Mouse (Mus musculus): ENCODE results near the gene Gm10097.

Gm10097 gene

GRCm38 (mm10) chr10:5068676-5069265 lies at the start of gene Gm10097:
Gene Gm10097 (plus strand): TSS chr10:5069192.
- DNase-seq (ENCODE audit: low spot score): no peak

GRCm38 (mm10) chr10:5025906-5026305 lies 43.1 kb upstream of the Gm10097 start:
- DNase-seq (ENCODE audit: low spot score): no peak

- DNase-seq (ENCODE audit: low spot score): no peak
Observed at GRCm38 (mm10) chr10:5027208-5027607, 41.8 kb upstream of the Gm10097 start.

- DNase-seq (ENCODE audit: low spot score): no peak
Observed at GRCm38 (mm10) chr10:5028301-5028700, 40.7 kb upstream of the Gm10097 start.

- DNase-seq (ENCODE audit: low spot score): no peak
Observed at GRCm38 (mm10) chr10:5029161-5029560, 39.8 kb upstream of the Gm10097 start.

DNA sequence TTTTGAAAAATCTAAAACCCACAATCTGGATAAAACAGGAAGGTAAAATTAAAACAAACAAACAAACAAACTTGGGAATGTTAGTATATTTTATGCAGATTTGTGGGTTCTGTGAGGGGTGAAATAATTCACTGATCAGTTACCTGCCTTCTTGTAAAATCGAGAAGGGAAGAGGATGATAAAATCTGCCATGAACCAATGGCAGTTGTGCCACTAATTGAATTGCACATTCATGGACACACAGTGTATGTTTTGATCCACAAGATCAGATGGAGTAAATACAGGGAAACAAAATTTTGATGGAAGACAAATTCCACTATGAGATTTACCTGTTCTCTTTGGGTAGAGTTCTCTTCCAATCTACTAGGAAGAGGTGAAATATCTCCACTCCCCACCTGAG lies 39.1 kb upstream of the Gm10097 start:
- DNase-seq (ENCODE audit: low spot score): no peak

- no peak for DNase-seq (ENCODE audit: low spot score)
Observed at GRCm38 (mm10) chr10:5032192-5033048, 36.6 kb upstream of the Gm10097 start.

DNA sequence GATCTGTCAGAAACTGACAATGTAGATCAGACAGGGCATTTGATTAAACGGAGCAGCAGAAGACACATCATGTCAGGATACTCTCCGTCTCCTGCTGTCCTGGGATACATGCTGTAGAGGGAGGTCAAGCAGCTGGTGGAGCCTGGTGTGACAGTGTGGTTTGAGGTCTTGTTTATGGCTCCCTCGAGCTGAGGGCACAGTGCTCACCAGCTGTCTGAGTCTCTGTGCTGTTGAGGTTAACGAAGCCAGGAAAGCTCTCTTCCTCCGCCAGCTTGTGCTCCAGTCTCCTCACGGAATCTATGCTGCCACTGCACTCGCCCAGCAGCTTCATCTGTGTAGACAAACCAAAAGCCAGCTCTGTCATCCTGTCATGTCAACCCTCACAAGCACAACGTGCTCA lies 27.7 kb upstream of the Gm10097 start:
- no peak for DNase-seq (ENCODE audit: low spot score)

DNA sequence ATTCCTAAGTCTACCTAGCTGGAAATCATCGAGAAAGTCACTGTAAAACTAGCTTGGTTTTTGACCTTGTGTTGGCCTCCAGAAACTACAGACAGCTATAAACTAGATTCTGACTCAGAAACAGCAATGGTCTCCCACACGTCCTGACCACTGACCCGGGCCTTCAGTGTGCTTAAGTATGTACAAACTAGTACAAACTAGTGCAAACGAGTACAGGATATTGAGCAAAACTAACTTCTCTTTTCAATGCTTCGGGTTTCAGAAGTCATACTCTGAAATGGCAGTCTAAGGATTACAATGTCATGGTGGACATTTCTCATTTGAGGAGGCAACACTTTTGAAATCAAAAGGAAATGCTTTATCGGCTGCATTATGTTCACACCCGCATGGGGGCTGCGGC lies 24.5 kb upstream of the Gm10097 start:
- no peak for DNase-seq (ENCODE audit: low spot score)

DNA sequence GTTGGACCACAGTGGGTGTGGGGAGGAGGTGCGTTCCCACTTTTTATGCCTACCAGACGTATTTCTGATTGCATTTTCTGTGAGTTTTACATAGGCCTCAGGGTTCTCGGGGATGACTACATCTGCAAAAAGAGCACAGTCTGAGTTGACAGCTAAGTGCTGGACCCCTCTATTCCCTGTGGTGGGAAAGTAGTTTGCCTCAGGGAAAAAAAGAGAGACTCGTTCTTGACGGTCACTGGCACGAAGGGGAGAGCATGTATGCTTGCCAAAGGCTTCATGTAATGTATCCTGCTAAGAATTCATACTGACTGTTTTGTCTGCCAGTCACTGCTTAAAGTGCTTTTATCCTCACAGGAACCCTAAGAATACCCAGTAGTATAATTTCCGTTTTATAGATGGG lies 23.8 kb upstream of the Gm10097 start:
- no peak for DNase-seq (ENCODE audit: low spot score)

- DNase-seq (ENCODE audit: low spot score): no peak
Observed at GRCm38 (mm10) chr10:5045671-5046070, 23.3 kb upstream of the Gm10097 start.

- no peak for DNase-seq (ENCODE audit: low spot score)
Observed at GRCm38 (mm10) chr10:5056243-5056735, 12.7 kb upstream of the Gm10097 start.

GRCm38 (mm10) chr10:5056940-5057339 lies 12.1 kb upstream of the Gm10097 start:
- DNase-seq (ENCODE audit: low spot score): no peak

GRCm38 (mm10) chr10:5057661-5058060 lies 11.3 kb upstream of the Gm10097 start:
- DNase-seq (ENCODE audit: low spot score): no peak

DNA sequence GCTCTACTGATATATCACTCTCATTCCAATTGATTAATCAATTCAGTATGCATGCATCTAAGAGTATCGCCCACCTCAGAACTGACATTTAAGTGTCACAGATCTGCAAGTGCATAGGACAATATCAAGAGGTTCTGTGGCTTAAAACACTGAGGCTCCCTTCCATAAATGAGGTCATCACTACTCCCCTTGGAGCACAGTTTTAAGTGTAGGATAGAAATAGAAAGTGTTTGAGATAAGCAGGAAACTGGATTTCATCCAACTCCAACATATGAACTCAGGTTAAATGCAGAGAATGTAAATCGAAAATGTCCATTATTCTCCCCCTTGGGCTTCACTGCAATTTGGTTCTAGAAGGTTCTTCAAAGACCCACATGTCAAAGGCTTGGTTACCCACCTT lies 10.1 kb upstream of the Gm10097 start:
- no peak for DNase-seq (ENCODE audit: low spot score)

- no peak for DNase-seq (ENCODE audit: low spot score)
Observed at GRCm38 (mm10) chr10:5059983-5060382, 9.0 kb upstream of the Gm10097 start.

DNA sequence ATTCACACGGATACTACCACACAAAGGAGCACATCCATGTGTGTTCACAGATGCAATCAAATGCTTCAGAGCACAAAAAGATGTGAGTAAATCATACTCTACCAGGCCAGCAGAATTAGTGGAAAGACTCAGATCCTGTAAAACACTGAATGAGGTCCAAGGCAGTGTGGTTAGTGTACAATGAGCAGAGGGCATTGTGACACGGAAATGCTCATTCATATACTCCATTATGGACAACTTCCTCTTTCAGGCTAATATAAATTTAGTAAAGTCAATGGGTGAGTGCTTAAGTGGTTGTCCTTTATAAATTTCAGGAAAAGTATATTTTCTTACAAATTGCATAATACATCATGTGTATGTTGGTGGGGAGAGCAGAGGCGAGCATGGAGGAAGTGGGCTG lies 1.9 kb upstream of the Gm10097 start:
- no peak for DNase-seq (ENCODE audit: low spot score)

DNA sequence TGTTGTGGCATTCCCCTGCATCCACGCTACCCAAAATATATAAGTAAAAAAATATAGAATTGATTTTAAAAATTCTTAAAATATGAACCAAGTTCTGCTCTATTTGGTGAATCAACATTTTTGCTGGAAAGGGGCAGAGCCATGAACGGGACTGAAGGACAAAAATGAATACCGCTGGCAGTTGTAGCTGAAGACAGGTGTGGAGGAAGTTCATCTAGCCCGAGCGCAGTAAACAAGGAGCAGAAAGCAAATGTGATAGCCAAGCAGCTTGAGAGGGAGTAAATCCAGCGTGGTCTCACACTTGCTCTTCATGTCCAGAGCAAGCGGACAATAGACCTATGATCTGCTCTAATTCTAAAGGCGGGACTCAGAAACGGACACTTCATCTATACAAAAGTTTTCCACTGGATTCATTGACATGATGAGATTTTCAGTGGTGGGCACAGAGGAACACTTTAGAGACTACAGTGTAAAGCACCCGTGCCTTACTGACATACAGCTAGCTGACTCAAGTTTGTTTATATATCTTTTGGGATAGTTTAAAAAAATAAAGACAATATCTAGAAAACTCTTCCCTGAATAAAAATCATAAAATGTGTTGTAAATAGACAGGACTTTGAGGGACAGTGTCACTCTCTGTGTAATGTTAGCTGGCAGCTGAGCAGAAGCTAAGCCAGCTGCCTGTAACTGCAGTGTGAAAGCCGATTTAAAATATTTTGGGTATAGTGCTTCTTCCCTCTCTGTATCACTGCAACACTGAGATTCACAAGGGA lies 1.4 kb downstream of the Gm10097 start:
- DNase-seq (ENCODE audit: low spot score): no peak

- no peak for DNase-seq (ENCODE audit: low spot score)
Observed at GRCm38 (mm10) chr10:5070941-5071231, 1.9 kb downstream of the Gm10097 start.

DNA sequence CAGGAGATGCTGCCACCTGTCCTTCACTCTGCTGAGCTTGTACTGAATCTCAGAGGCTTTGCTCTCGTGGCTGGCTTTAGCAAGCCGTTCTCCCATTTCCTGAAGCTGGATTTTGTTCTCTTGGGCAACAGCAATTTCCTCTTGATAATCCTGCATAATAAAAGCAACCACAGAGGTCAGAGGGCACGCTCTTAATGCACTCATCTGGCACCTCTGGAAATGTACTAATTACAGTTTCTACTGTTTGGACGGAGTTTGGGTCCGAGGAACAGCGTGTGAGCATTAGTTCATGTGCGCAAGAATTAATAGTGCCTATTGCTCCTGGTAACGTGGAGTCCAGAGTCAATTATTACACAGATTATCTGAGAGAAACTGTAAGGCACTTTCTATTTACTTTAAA lies 3.1 kb downstream of the Gm10097 start:
- DNase-seq (ENCODE audit: low spot score): no peak

GRCm38 (mm10) chr10:5075724-5076123 lies 6.7 kb downstream of the Gm10097 start:
- no peak for DNase-seq (ENCODE audit: low spot score)

DNA sequence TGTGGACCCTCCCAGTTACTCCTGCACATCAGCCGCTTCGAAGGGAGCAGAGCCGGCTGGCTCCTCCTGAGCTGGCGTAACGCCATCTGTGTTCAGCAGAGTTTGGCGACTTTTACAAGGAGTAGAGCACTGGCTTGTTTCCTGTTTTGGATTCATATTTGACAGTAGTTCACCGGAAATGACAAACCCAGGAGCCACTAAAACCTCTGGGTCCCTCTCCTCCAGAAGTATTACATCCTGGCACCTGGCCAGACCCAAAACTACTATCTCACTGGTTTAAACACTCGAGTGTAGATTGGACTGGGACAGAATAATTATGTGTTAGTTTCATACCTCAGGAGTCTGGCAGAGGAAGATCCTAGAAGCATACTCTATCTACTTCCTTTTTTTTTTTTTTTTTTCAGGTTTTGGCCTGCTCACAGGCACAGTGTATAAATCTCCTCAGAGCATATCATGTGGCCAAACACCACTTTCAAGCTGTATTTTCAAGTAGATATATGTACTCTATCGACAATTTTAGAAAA lies 11.0 kb downstream of the Gm10097 start:
- DNase-seq (ENCODE audit: low spot score): peak; percentile 55

- DNase-seq (ENCODE audit: low spot score): no peak
Observed at GRCm38 (mm10) chr10:5083716-5084115, 14.7 kb downstream of the Gm10097 start.

Data from testis, postnatal 10 days (tissue).